Mouse (Mus musculus) erythroblast, embryonic 14.5 days (primary cell): Measurements from ENCODE around the gene Gdap1l1.

Experiments
- GATA1 ChIP-seq: IDR thresholded peaks from 2 replicates; pipeline ENCODE4 v1.6.1; 2012; ENCODE audit warnings: low read length, inconsistent platforms, mixed read lengths
- TAL1 ChIP-seq: IDR thresholded peaks from 3 replicates; pipeline ENCODE4 v1.6.1; 2012; ENCODE audit warnings: low read length, inconsistent platforms, mixed read lengths

DNA sequence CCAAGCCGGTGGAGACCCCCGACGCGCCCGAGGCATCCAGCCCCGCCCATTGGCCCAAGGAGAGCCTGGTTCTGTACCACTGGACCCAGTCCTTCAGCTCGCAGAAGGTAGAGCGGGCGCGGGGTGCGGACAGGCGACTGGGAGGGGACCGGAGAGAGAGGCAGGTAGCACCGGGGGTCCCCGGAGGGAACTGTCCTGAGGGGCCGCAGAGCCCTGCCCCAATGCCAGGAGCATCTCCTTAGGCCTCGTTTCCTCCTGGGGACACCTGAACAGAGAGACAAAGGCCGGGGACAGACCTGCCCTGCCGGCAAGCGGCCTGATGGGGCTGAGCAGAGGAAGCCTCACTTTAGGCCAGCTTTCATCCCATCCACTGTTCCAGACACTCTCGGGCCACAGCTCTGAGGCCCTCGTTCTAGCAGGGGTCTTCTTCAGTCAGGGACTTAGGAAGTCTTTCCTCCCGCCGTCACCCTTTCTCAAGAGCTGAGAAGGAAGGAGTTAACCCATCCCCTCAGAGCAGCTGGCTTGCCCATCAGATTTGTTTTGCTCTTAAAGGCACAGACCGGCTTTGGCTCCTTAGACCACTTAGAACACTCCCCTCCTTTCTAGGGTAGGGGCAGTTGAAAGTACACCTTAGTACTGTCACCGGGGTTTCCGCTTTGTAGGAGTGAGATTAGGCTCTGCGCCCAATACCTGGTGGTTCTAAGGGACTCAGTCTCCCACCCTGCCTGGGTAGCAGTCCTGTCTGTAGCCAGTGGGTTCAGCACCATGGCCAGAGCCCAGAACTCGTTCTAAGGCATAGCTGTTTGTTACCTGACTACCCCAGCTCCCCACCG lies 559 bp downstream of the Gdap1l1 start:
- TF ChIP-seq TAL1 (no peak), GATA1 (no peak)
